Mouse (Mus musculus) MEL (cell line): ENCODE measurements around the gene Thbs4. TPM values are rescaled to one million over a fixed set of nuclear protein-coding genes. Genes with fewer than 3 reads are reported as not detected.

Experiments
- DNase-seq: peaks from one replicate; pipeline ENCODE4 v3.0.0; 2011; ENCODE audit warnings: low read depth, low spot score
- H3K27ac ChIP-seq: 2 replicates; pipeline ENCODE4 v1.5.1; 2012; ENCODE audit warnings: low read depth, mild to moderate bottlenecking, control low read depth, low read length, moderate library complexity; ENCODE audit not compliant: control insufficient read depth
- H3K27me3 ChIP-seq, 2 experiments: fragments of 150-350 bp in 1 of 2; sonication (generic) in 1 of 2; 2 replicates each; pipeline ENCODE4 v1.6.1; 2012; ENCODE audit warnings: low read length in 2 of 2, mild to moderate bottlenecking in 2 of 2, improper control_type of control experiment in 1 of 2, moderate library complexity in 1 of 2; ENCODE audit not compliant: insufficient read depth in 2 of 2, control insufficient read depth in 1 of 2
- H3K36me3 ChIP-seq, 2 experiments: 2 replicates each; pipeline ENCODE4 v1.6.1; 2012 to 2014; ENCODE audit warnings: low read length in 2 of 2, improper control_type of control experiment in 1 of 2, inconsistent platforms in 1 of 2, mild to moderate bottlenecking in 1 of 2; ENCODE audit not compliant: insufficient read depth in 2 of 2, control insufficient read depth in 1 of 2
- H3K4me1 ChIP-seq, 2 experiments: fragments of 150-350 bp in 1 of 2; sonication (generic) in 1 of 2; 2 replicates each; pipeline ENCODE4 v1.6.1; 2012; ENCODE audit warnings: low read length in 2 of 2, improper control_type of control experiment in 1 of 2, mild to moderate bottlenecking in 1 of 2; ENCODE audit not compliant: insufficient read depth in 2 of 2, control insufficient read depth in 1 of 2
- H3K4me3 ChIP-seq, 2 experiments: fragments of 150-350 bp in 1 of 2; sonication (generic) in 1 of 2; 2 replicates each; pipeline ENCODE4 v1.5.1; 2012; ENCODE audit warnings: low read depth in 2 of 2, low read length in 2 of 2, mild to moderate bottlenecking in 2 of 2, moderate library complexity in 2 of 2, control low read depth in 1 of 2, improper control_type of control experiment in 1 of 2; ENCODE audit not compliant: control insufficient read depth in 1 of 2, insufficient read depth in 1 of 2
- H3K79me2 ChIP-seq: 2 replicates; pipeline ENCODE4 v1.6.1; 2012; ENCODE audit warnings: mild to moderate bottlenecking, low read length, moderate library complexity; ENCODE audit not compliant: control insufficient read depth, poor library complexity, insufficient read depth
- H3K9ac ChIP-seq: 2 replicates; pipeline ENCODE4 v1.6.1; 2012; ENCODE audit warnings: low read depth, mild to moderate bottlenecking, control low read depth, low read length, moderate library complexity; ENCODE audit not compliant: control insufficient read depth, poor library complexity, severe bottlenecking
- H3K9me3 ChIP-seq: fragments of 150-350 bp; sonication (generic); replicated peaks from 2 replicates; pipeline ENCODE4 v1.6.1; 2012; ENCODE audit warnings: mild to moderate bottlenecking, low read length, improper control_type of control experiment, moderate library complexity; ENCODE audit not compliant: insufficient read depth
- CHD1 ChIP-seq: IDR thresholded peaks from 2 replicates; pipeline ENCODE4 v1.6.1; 2012; ENCODE audit warnings: low read depth, mild to moderate bottlenecking, inconsistent platforms, low read length, improper control_type of control experiment
- CHD2 ChIP-seq: IDR thresholded peaks from 2 replicates; pipeline ENCODE4 v1.6.1; 2011; ENCODE audit warnings: low read length, improper control_type of control experiment
- EP300 ChIP-seq, 2 experiments: IDR thresholded peaks; 2 replicates each; pipeline ENCODE4 v1.6.1; 2011; ENCODE audit warnings: improper control_type of control experiment in 2 of 2, low read length in 2 of 2, low read depth in 1 of 2, mild to moderate bottlenecking in 1 of 2
- ETS1 ChIP-seq: IDR thresholded peaks from 2 replicates; pipeline ENCODE4 v1.6.1; 2012; ENCODE audit warnings: low read depth, mild to moderate bottlenecking, inconsistent platforms, low read length, improper control_type of control experiment, moderate library complexity
- GABPA ChIP-seq: IDR thresholded peaks from 2 replicates; pipeline ENCODE4 v1.6.1; 2012; ENCODE audit warnings: low read depth, mild to moderate bottlenecking, inconsistent platforms, low read length, improper control_type of control experiment, moderate library complexity
- GATA1 ChIP-seq: IDR thresholded peaks from 2 replicates; pipeline ENCODE4 v1.6.1; 2011; ENCODE audit warnings: low read depth, low read length, improper control_type of control experiment
- MAFK ChIP-seq: IDR thresholded peaks from 2 replicates; pipeline ENCODE4 v1.6.1; 2011; ENCODE audit warnings: low read depth, mild to moderate bottlenecking, low read length, improper control_type of control experiment, borderline replicate concordance
- MAX ChIP-seq: IDR thresholded peaks from 2 replicates; pipeline ENCODE4 v1.6.1; 2011; ENCODE audit warnings: low read length, improper control_type of control experiment
- MXI1 ChIP-seq: IDR thresholded peaks from 2 replicates; pipeline ENCODE4 v1.6.1; 2011; ENCODE audit warnings: mild to moderate bottlenecking, low read depth, low read length, improper control_type of control experiment
- MYB ChIP-seq: IDR thresholded peaks from 2 replicates; pipeline ENCODE4 v1.6.1; 2011; ENCODE audit warnings: mild to moderate bottlenecking, low read depth, low read length, improper control_type of control experiment
- NRF1 ChIP-seq: IDR thresholded peaks from 2 replicates; pipeline ENCODE4 v1.6.1; 2014; ENCODE audit warnings: low read depth, mild to moderate bottlenecking, inconsistent platforms, low read length, improper control_type of control experiment, moderate library complexity; ENCODE audit not compliant: poor library complexity, insufficient read depth, severe bottlenecking
- POLR2AphosphoS2 ChIP-seq: IDR thresholded peaks from 2 replicates; pipeline ENCODE4 v1.6.1; 2011; ENCODE audit warnings: low read length, improper control_type of control experiment
- POLR2AphosphoS5 ChIP-seq: IDR thresholded peaks from 2 replicates; pipeline ENCODE4 v1.6.1; 2012; ENCODE audit warnings: low read depth, borderline replicate concordance, mild to moderate bottlenecking, inconsistent platforms, low read length, moderate library complexity, mixed read lengths
- RAD21 ChIP-seq: IDR thresholded peaks from 2 replicates; pipeline ENCODE4 v1.6.1; 2011; ENCODE audit warnings: mild to moderate bottlenecking, low read depth, low read length, improper control_type of control experiment
- SIN3A ChIP-seq: IDR thresholded peaks from 2 replicates; pipeline ENCODE4 v1.6.1; 2012; ENCODE audit warnings: low read length, improper control_type of control experiment, inconsistent platforms
- SMC3 ChIP-seq: IDR thresholded peaks from 2 replicates; pipeline ENCODE4 v1.6.1; 2011; ENCODE audit warnings: low read depth, low read length, improper control_type of control experiment
- TBP ChIP-seq: IDR thresholded peaks from 2 replicates; pipeline ENCODE4 v1.8.0; 2011; ENCODE audit warnings: low read depth, low read length, improper control_type of control experiment
- TCF12 ChIP-seq: IDR thresholded peaks from 2 replicates; pipeline ENCODE4 v1.6.1; 2014; ENCODE audit warnings: low read depth, mild to moderate bottlenecking, inconsistent platforms, low read length, improper control_type of control experiment, moderate library complexity
- USF2 ChIP-seq, 2 experiments: IDR thresholded peaks; 2 replicates each; pipeline ENCODE4 v1.6.1; 2011 to 2012; ENCODE audit warnings: improper control_type of control experiment in 2 of 2, low read length in 2 of 2, borderline replicate concordance in 1 of 2, inconsistent platforms in 1 of 2, low read depth in 1 of 2, mild to moderate bottlenecking in 1 of 2; ENCODE audit not compliant: insufficient read depth in 1 of 2
- ZKSCAN1 ChIP-seq: IDR thresholded peaks from 2 replicates; pipeline ENCODE4 v1.6.1; 2012; ENCODE audit warnings: low read depth, mild to moderate bottlenecking, inconsistent platforms, low read length, improper control_type of control experiment, moderate library complexity
- polyA plus RNA-seq, 2 experiments: library from polyadenylated mRNA; stranded (reverse) in 1 of 2; unstranded in 1 of 2; fragments of >175 nt in 1 of 2; fragments of >200 nt in 1 of 2; gene quantifications; 2 replicates each; pipeline versions ENCODE4 v1.2.1 to v1.2.4; 2012; ENCODE audit warnings: low replicate concordance in 2 of 2, low read depth in 1 of 2; ENCODE audit not compliant: insufficient read length in 2 of 2, insufficient read depth in 1 of 2, missing spikeins in 1 of 2
- total RNA-seq: library from RNA; depleted of rRNA; stranded (reverse); fragments of 300-350 nt; gene quantifications from 2 replicates; pipeline ENCODE4 v1.2.3, GENCODE M21; 2012

Gene Thbs4
- total and polyA plus RNA-seq, 3 experiments = not detected

GRCm38 (mm10) chr13:92807849-92808248, 13.2 kb upstream of the Thbs4 start:
- H3K4me1 ChIP-seq = no peaks in the 10 kb centered on the region
- no peaks in the 10 kb centered on the region for H3K79me2 ChIP-seq
- H3K9ac ChIP-seq = no peak overlapping the region
- no peak overlapping the region for H3K27ac ChIP-seq
- TF ChIP-seq RAD21 = no peak
- H3K36me3 ChIP-seq = no peaks in the 10 kb centered on the region
- peaks cover 0 to 2% of the 10 kb centered on the region in 2 experiments; a peak in 2 of 4 replicates for H3K27me3 ChIP-seq
- H3K4me3 ChIP-seq = no peak overlapping the region
- DNase-seq = no peak
- H3K9me3 ChIP-seq = no peaks in the 10 kb centered on the region

- H3K27ac ChIP-seq = no peak overlapping the region
- H3K9ac ChIP-seq = no peak overlapping the region
- H3K79me2 ChIP-seq = no peaks in the 10 kb centered on the region
- no peak for DNase-seq
- H3K4me3 ChIP-seq = no peak overlapping the region
- no peaks in the 10 kb centered on the region for H3K36me3 ChIP-seq
- no peaks in the 10 kb centered on the region for H3K9me3 ChIP-seq
- H3K4me1 ChIP-seq = no peaks in the 10 kb centered on the region
- TF ChIP-seq MYB = no peak
- no peak for TF ChIP-seq POLR2AphosphoS2
- no peak for TF ChIP-seq ZKSCAN1
- TF ChIP-seq GATA1 = no peak
- no peak for TF ChIP-seq TCF12
- peaks cover 0 to 5% of the 10 kb centered on the region in 2 experiments; a peak in 3 of 4 replicates for H3K27me3 ChIP-seq
Observed at GRCm38 (mm10) chr13:92806785-92807184, 12.2 kb upstream of the Thbs4 start.

- peaks cover 0 to 3% of the 10 kb centered on the region in 2 experiments; a peak in 3 of 4 replicates for H3K27me3 ChIP-seq
- no peak overlapping the region for H3K4me3 ChIP-seq
- H3K36me3 ChIP-seq = no peaks in the 10 kb centered on the region
Observed at GRCm38 (mm10) chr13:92799306-92799925, 4.8 kb upstream of the Thbs4 start.

More at GRCm38 (mm10) chr13:92799306-92799925, 4.8 kb upstream of the Thbs4 start:
- H3K79me2 ChIP-seq = no peaks in the 10 kb centered on the region
- TF ChIP-seq MAX = no peak
- TF ChIP-seq CHD1 = no peak
- TF ChIP-seq SIN3A = no peak
- no peak for TF ChIP-seq GABPA
- TF ChIP-seq SMC3 = no peak
- no peak for TF ChIP-seq USF2 (IDR thresholded peaks at IDR 0.05; ENCODE audit: borderline replicate concordance in 1 of 2, insufficient read depth in 1 of 2, low read depth in 1 of 2, low read length in 2 of 2)
- TF ChIP-seq RAD21 = no peak
- TF ChIP-seq MXI1 = no peak
- TF ChIP-seq NRF1 = no peak
- TF ChIP-seq EP300 (IDR thresholded peaks at IDR 0.05; ENCODE audit: low read depth in 1 of 2, low read length in 2 of 2) = no peak
- no peak for TF ChIP-seq CHD2
- TF ChIP-seq MAFK = no peak
- TF ChIP-seq TBP = no peak
- no peak for TF ChIP-seq GATA1
- TF ChIP-seq POLR2AphosphoS5 = no peak
- TF ChIP-seq ETS1 = no peak
- TF ChIP-seq, all 39 proteins: peak for 0
- DNase-seq = no peak
- H3K4me1 ChIP-seq = no peaks in the 10 kb centered on the region
- H3K27ac ChIP-seq = no peak overlapping the region
- no peak overlapping the region for H3K9ac ChIP-seq
- no peaks in the 10 kb centered on the region for H3K9me3 ChIP-seq
